Comparison of ENCODE assay signal across 16 mouse cellular contexts in genomic region chr1:37522101-37522500, GRCm38 (mm10).
"Had no signal": no experiment of that assay in that cellular context is flagged by ENCODE, and none has a peak within 500 bp of the region (broad histone marks: within the 10 kb centered on the region; RNA-seq: fewer than 3 reads in every experiment).

No protein-coding gene starts in this region.

- H3K4me1 ChIP-seq: limb, embryonic 10.5 days; neural tube, embryonic 13.5 days had no signal

- H3K27ac ChIP-seq: hindbrain, postnatal 0 days; left cerebral cortex, adult 2 months; limb, embryonic 10.5 days; liver, embryonic 15.5 days; neural tube, embryonic 13.5 days had no signal

- H3K9me3 ChIP-seq: limb, embryonic 10.5 days; liver, embryonic 15.5 days; neural tube, embryonic 13.5 days had no signal

- H3K36me3 ChIP-seq: limb, embryonic 10.5 days; liver, embryonic 15.5 days; neural tube, embryonic 13.5 days had no signal

- H3K27me3 ChIP-seq: liver, embryonic 15.5 days; neural tube, embryonic 13.5 days had no signal

- H3K9ac ChIP-seq: liver, embryonic 15.5 days; neural tube, embryonic 13.5 days had no signal

- H3K4me3 ChIP-seq: left cerebral cortex, adult 2 months; limb, embryonic 10.5 days; liver, embryonic 15.5 days; neural tube, embryonic 13.5 days had no signal

- H3K4me2 ChIP-seq: liver, embryonic 11.5 days; liver, embryonic 15.5 days; midbrain, embryonic 11.5 days; neural tube, embryonic 13.5 days had no signal

- DNase-seq: kidney, adult 18-20 months; kidney, postnatal 10 days; lung, adult 2 months; lung, postnatal 36 days; retina, postnatal 1 day; thymus, adult 2 months; thymus, postnatal 25 days had no signal

- ATAC-seq: hindbrain, postnatal 0 days; lung, postnatal 0 days; midbrain, embryonic 16.5 days had no signal
